Mouse (Mus musculus) liver, embryonic 16.5 days (tissue): ENCODE measurements around the gene Mrps5. TPM values are rescaled to one million over a fixed set of nuclear protein-coding genes. Genes with fewer than 3 reads are reported as not detected.
A peak's percentile ranks its signal among the peaks of the same experiment; 100 is the strongest.

ENCODE experiments used
- ATAC-seq: fragments of 200-750 bp; cut with Nextera tagmentation; 2 replicates; pipeline ENCODE4 v1.8.0; 2017; ENCODE audit warnings: low read depth, mild to moderate bottlenecking, moderate number of reproducible peaks, moderate library complexity
- H3K27ac ChIP-seq: fragments of 300-500 bp; sonication (generic); 2 replicates; pipeline ENCODE4 v1.5.1; 2014; ENCODE audit warnings: mild to moderate bottlenecking, low read length
- H3K27me3 ChIP-seq: fragments of 300-500 bp; sonication (generic); 2 replicates; pipeline ENCODE4 v1.6.1; 2014; ENCODE audit warnings: low read depth, low read length, mixed read lengths; ENCODE audit not compliant: control insufficient read depth, insufficient read depth
- H3K36me3 ChIP-seq: fragments of 300-500 bp; sonication (generic); 2 replicates; pipeline ENCODE4 v1.6.1; 2014; ENCODE audit warnings: mild to moderate bottlenecking; ENCODE audit not compliant: control insufficient read depth, insufficient read depth
- H3K4me1 ChIP-seq: fragments of 300-500 bp; sonication (generic); 2 replicates; pipeline ENCODE4 v1.6.1; 2014; ENCODE audit warnings: low read depth, low read length, mixed read lengths; ENCODE audit not compliant: control insufficient read depth
- H3K4me2 ChIP-seq: fragments of 300-500 bp; sonication (generic); 2 replicates; pipeline ENCODE4 v1.6.1; 2014; ENCODE audit warnings: low read depth, low read length, mixed read lengths
- H3K4me3 ChIP-seq: fragments of 300-500 bp; sonication (generic); 2 replicates; pipeline ENCODE4 v1.5.1; 2014; ENCODE audit warnings: low read depth, mild to moderate bottlenecking, low read length
- H3K9ac ChIP-seq: fragments of 300-500 bp; sonication (generic); 2 replicates; pipeline ENCODE4 v1.6.1; 2014; ENCODE audit warnings: low read depth, low read length
- H3K9me3 ChIP-seq: fragments of 300-500 bp; sonication (generic); replicated peaks from 2 replicates; pipeline ENCODE4 v1.6.1; 2016; ENCODE audit warnings: low read length; ENCODE audit not compliant: control insufficient read depth
- WGBS: fragments of 180-500 bp; shearing (Covaris S2); extraction: QIAGEN DNeasy Blood & Tissue Kit; methylation state at CpG from one replicate; pipeline ENCODE4 v1.1.7; 2014; ENCODE audit not compliant: insufficient replicate concordance; 5-methylcytosine and 5-hydroxymethylcytosine counted together
- polyA plus RNA-seq: library from polyadenylated mRNA; unstranded; fragments of >200 nt; fragmentation: Nextera tagmentation; extraction: Ambion mirVana; gene quantifications from 2 replicates; pipeline ENCODE4 v1.2.1, GENCODE M21; 2015

Gene Mrps5
- polyA plus RNA-seq: 65.0 and 72.5 TPM in 2 replicates

GRCm38 (mm10) chr2:127586694-127587513, at the start of gene Mrps5, which contains the start of gene Zfp661:
Mrps5 (plus strand) TSS chr2:127587222.
Zfp661 (minus strand) TSS chr2:127587094.
- H3K9ac ChIP-seq: peak within 1 kb of the TSS; percentile 72
- H3K9me3 ChIP-seq: no peaks in the 10 kb centered on the region
- H3K4me2 ChIP-seq: peak within 1 kb of the TSS; percentile 81
- H3K27me3 ChIP-seq: no peaks in the 10 kb centered on the region
- ATAC-seq: peak; percentile 84
- WGBS: 4% methylated on average over 39 of the region's 39 CpGs
- H3K4me1 ChIP-seq: peaks cover 29% of the 10 kb centered on the region
- H3K27ac ChIP-seq: peak within 1 kb of the TSS; percentile 78
- no peaks in the 10 kb centered on the region for H3K36me3 ChIP-seq
- H3K4me3 ChIP-seq: peak within 1 kb of the TSS; percentile 80

GRCm38 (mm10) chr2:127537548-127537947, 49.5 kb upstream of the Mrps5 start:
- Histone ChIP-seq H3K36me3 (no peaks in the 10 kb centered on the region), H3K27me3 (peaks cover 34% of the 10 kb centered on the region), H3K9ac (no peak overlapping the region), H3K27ac (no peak overlapping the region), H3K4me2 (no peak overlapping the region), H3K4me1 (no peaks in the 10 kb centered on the region), H3K9me3 (no peaks in the 10 kb centered on the region), H3K4me3 (no peak overlapping the region)
- WGBS: 22% methylated on average over 3 of the region's 3 CpGs
- no peak for ATAC-seq

- Histone ChIP-seq H3K9me3 (no peaks in the 10 kb centered on the region), H3K4me3 (no peak overlapping the region), H3K36me3 (no peaks in the 10 kb centered on the region), H3K9ac (no peak overlapping the region), H3K4me1 (no peaks in the 10 kb centered on the region), H3K4me2 (no peak overlapping the region), H3K27me3 (peaks cover 40% of the 10 kb centered on the region), H3K27ac (no peak overlapping the region)
- ATAC-seq: no peak
- 25% methylated on average over 4 of the region's 4 CpGs for WGBS
These were observed 47.5 kb upstream of the Mrps5 start for GRCm38 (mm10) chr2:127539494-127539893.

GRCm38 (mm10) chr2:127541185-127541584, 45.8 kb upstream of the Mrps5 start, which contains the start of gene Prom2:
Prom2 (minus strand) TSS chr2:127541467.
- peaks cover 40% of the 10 kb centered on the region for H3K27me3 ChIP-seq
- H3K27ac ChIP-seq: no peak within 1 kb of the TSS
- H3K4me2 ChIP-seq: no peak within 1 kb of the TSS
- ATAC-seq: no peak
- no peaks in the 10 kb centered on the region for H3K9me3 ChIP-seq
- H3K4me3 ChIP-seq: no peak within 1 kb of the TSS
- WGBS: 9% methylated on average over 29 of the region's 29 CpGs
- H3K4me1 ChIP-seq: no peaks in the 10 kb centered on the region
- no peaks in the 10 kb centered on the region for H3K36me3 ChIP-seq
- H3K9ac ChIP-seq: no peak within 1 kb of the TSS

GRCm38 (mm10) chr2:127541697-127542096, 45.3 kb upstream of the Mrps5 start:
- peaks cover 40% of the 10 kb centered on the region for H3K27me3 ChIP-seq
- no peak for ATAC-seq
- H3K4me2 ChIP-seq: no peak overlapping the region
- H3K4me1 ChIP-seq: no peaks in the 10 kb centered on the region
- no peaks in the 10 kb centered on the region for H3K36me3 ChIP-seq
- H3K9me3 ChIP-seq: no peaks in the 10 kb centered on the region
- no peak overlapping the region for H3K9ac ChIP-seq
- 56% methylated on average over 2 of the region's 2 CpGs for WGBS
- H3K4me3 ChIP-seq: no peak overlapping the region
- no peak overlapping the region for H3K27ac ChIP-seq

- Histone ChIP-seq H3K4me2 (no peak overlapping the region), H3K4me3 (no peak overlapping the region), H3K27ac (no peak overlapping the region), H3K9ac (no peak overlapping the region), H3K36me3 (no peaks in the 10 kb centered on the region), H3K9me3 (no peaks in the 10 kb centered on the region), H3K4me1 (no peaks in the 10 kb centered on the region), H3K27me3 (no peaks in the 10 kb centered on the region)
- peak; percentile 82 for ATAC-seq
- WGBS: 37% methylated on average over 5 of the region's 5 CpGs
These were observed 38.5 kb upstream of the Mrps5 start for GRCm38 (mm10) chr2:127548342-127549074.

GRCm38 (mm10) chr2:127549711-127550110, 37.3 kb upstream of the Mrps5 start:
- Histone ChIP-seq H3K9me3 (no peaks in the 10 kb centered on the region), H3K27me3 (no peaks in the 10 kb centered on the region), H3K9ac (no peak overlapping the region), H3K4me1 (no peaks in the 10 kb centered on the region), H3K4me3 (no peak overlapping the region), H3K27ac (no peak overlapping the region), H3K4me2 (no peak overlapping the region), H3K36me3 (no peaks in the 10 kb centered on the region)
- no peak for ATAC-seq

GRCm38 (mm10) chr2:127550446-127550845, 36.6 kb upstream of the Mrps5 start:
- Histone ChIP-seq H3K4me1 (no peaks in the 10 kb centered on the region), H3K4me3 (no peak overlapping the region), H3K27ac (no peak overlapping the region), H3K27me3 (no peaks in the 10 kb centered on the region; the same call in 1 of the 2 replicates), H3K9ac (no peak overlapping the region), H3K9me3 (no peaks in the 10 kb centered on the region), H3K4me2 (no peak overlapping the region), H3K36me3 (no peaks in the 10 kb centered on the region)
- WGBS: 25% methylated on average over 1 of the region's 1 CpGs
- no peak for ATAC-seq

- H3K4me1 ChIP-seq: no peaks in the 10 kb centered on the region
- H3K4me2 ChIP-seq: no peak overlapping the region
- no peak overlapping the region for H3K27ac ChIP-seq
- H3K27me3 ChIP-seq: no peaks in the 10 kb centered on the region; the same call in 1 of the 2 replicates
- 40% methylated on average over 5 of the region's 5 CpGs for WGBS
- no peak for ATAC-seq
- no peaks in the 10 kb centered on the region for H3K36me3 ChIP-seq
- H3K9ac ChIP-seq: no peak overlapping the region
- no peaks in the 10 kb centered on the region for H3K9me3 ChIP-seq
- H3K4me3 ChIP-seq: no peak overlapping the region
These were observed 35.9 kb upstream of the Mrps5 start for GRCm38 (mm10) chr2:127551078-127551477.
